Mouse (Mus musculus): ENCODE measurements around the gene Fbxo22. TPM values are rescaled to one million over a fixed set of nuclear protein-coding genes. Genes with fewer than 3 reads are reported as not detected.

Fbxo22 gene
- total RNA-seq, 4 experiments from 2014 or later: 38.5 to 44.4 (median 40.9) TPM

Other genes with a start within 250 kb of the Fbxo22 start
- 1 to 10 TPM in 3 of 4 experiments, under 1 TPM in 1; 0.77 to 1.5 (median 1.2) TPM for gene Chrna5, start 228.0 kb upstream of the Fbxo22 start, total RNA-seq (2022)
- gene Chrna3, start 182.4 kb upstream of the Fbxo22 start, total RNA-seq (2022): 10 to 100 TPM; 15.0 to 38.6 (median 22.9) TPM
- 10 to 100 TPM; 11.0 to 22.1 (median 12.2) TPM for gene Chrnb4, start 160.1 kb upstream of the Fbxo22 start, total RNA-seq (2022)
- 10 to 100 TPM; 50.3 to 60.9 (median 52.8) TPM for gene Ube2q2, start 60.1 kb upstream of the Fbxo22 start, total RNA-seq (2022)
- gene Nrg4, start 117.9 kb downstream of the Fbxo22 start, total RNA-seq (2022): 10 to 100 TPM in 3 of 4 experiments, 1 to 10 TPM in 1; 6.7 to 19.3 (median 14.4) TPM
- 1 to 10 TPM; 1.0 to 1.5 (median 1.1) TPM for gene Tmem266, start 118.0 kb downstream of the Fbxo22 start, total RNA-seq (2022)

All from adrenal gland, adult 8-10 months (tissue).